Mouse (Mus musculus) adrenal gland (tissue): ENCODE data around the gene Crym.

Source experiments
- intact Hi-C: fragments of 180-260 bp; cut with DNase I; formaldehyde crosslinking; loops from one replicate; pipeline ENCODE4 v1.15.1; 2025

The Crym gene

GRCm38 (mm10) chr7:120163581-120164251, 38.2 kb downstream of the Crym start:
- intact Hi-C loops, result no loop called here

- intact Hi-C loops, result no loop called here
Observed at GRCm38 (mm10) chr7:120158121-120158613, 43.7 kb downstream of the Crym start.

- intact Hi-C loops, result no loop called here
Observed at GRCm38 (mm10) chr7:120157575-120158061, 44.3 kb downstream of the Crym start.

- intact Hi-C loops, result no loop called here
Observed at GRCm38 (mm10) chr7:120156841-120157409, 45.0 kb downstream of the Crym start.

- intact Hi-C loops, result no loop called here
Observed at GRCm38 (mm10) chr7:120150898-120151297, 51.0 kb downstream of the Crym start.

- intact Hi-C loops, result no loop called here
Observed at GRCm38 (mm10) chr7:120150257-120150656, 51.7 kb downstream of the Crym start.

GRCm38 (mm10) chr7:120145191-120145590, 56.7 kb downstream of the Crym start, which contains the start of gene Zp2:
Zp2 (minus strand) TSS chr7:120145291.
- intact Hi-C loops, result no loop called here

GRCm38 (mm10) chr7:120142743-120143142, 59.2 kb downstream of the Crym start:
- intact Hi-C loops, result no loop called here
